Mouse (Mus musculus): ENCODE data around the gene Ermp1. TPM values are rescaled to one million over a fixed set of nuclear protein-coding genes. Genes with fewer than 3 reads are reported as not detected.

The Ermp1 gene
- polyA plus RNA-seq, 1 experiment from 2014 or later: 7.0 TPM

GRCm38 (mm10) chr19:29678181-29678778 is 30.1 kb upstream of the Ermp1 start:
- H3K27me3 ChIP-seq (ENCODE audit: control insufficient read depth, insufficient read depth, low read length): no peaks in the 10 kb centered on the region
- DNase-seq (no peak), ATAC-seq (ENCODE audit: low FRiP score, low TSS enrichment) (no peak)
- H3K4me1 ChIP-seq (ENCODE audit: control insufficient read depth, insufficient read depth, low read length): no peaks in the 10 kb centered on the region
- H3K9me3 ChIP-seq (ENCODE audit: control insufficient read depth, low read length): no peaks in the 10 kb centered on the region
- H3K27ac ChIP-seq (replicated peaks; ENCODE audit: low read depth, low read length): no peak overlapping the region
- no peaks in the 10 kb centered on the region for H3K36me3 ChIP-seq (ENCODE audit: control insufficient read depth, insufficient read depth, low read length)
- no peak overlapping the region for H3K4me3 ChIP-seq (replicated peaks; ENCODE audit: low read depth, low read length)
- 87% methylated on average over 6 of the region's 6 CpGs for WGBS
- no peak overlapping the region for H3K9ac ChIP-seq (replicated peaks; ENCODE audit: low read length)
- H3K4me2 ChIP-seq (ENCODE audit: low read length): no peak overlapping the region

- Histone ChIP-seq H3K4me3 (replicated peaks; ENCODE audit: low read depth, low read length) (no peak overlapping the region), H3K27me3 (ENCODE audit: control insufficient read depth, insufficient read depth, low read length) (no peaks in the 10 kb centered on the region), H3K9me3 (ENCODE audit: control insufficient read depth, low read length) (no peaks in the 10 kb centered on the region), H3K4me2 (ENCODE audit: low read length) (no peak overlapping the region), H3K36me3 (ENCODE audit: control insufficient read depth, insufficient read depth, low read length) (no peaks in the 10 kb centered on the region), H3K27ac (replicated peaks; ENCODE audit: low read depth, low read length) (no peak overlapping the region), H3K4me1 (ENCODE audit: control insufficient read depth, insufficient read depth, low read length) (no peaks in the 10 kb centered on the region), H3K9ac (replicated peaks; ENCODE audit: low read length) (no peak overlapping the region)
- WGBS: 90% methylated on average over 10 of the region's 10 CpGs
- ATAC-seq (ENCODE audit: low FRiP score, low TSS enrichment) (no peak), DNase-seq (no peak)
Observed at GRCm38 (mm10) chr19:29676479-29677193, 28.4 kb upstream of the Ermp1 start.

- no peaks in the 10 kb centered on the region for H3K4me1 ChIP-seq (ENCODE audit: control insufficient read depth, insufficient read depth, low read length)
- WGBS: 71% methylated on average over 9 of the region's 9 CpGs
- no peaks in the 10 kb centered on the region for H3K9me3 ChIP-seq (ENCODE audit: control insufficient read depth, low read length)
- no peak overlapping the region for H3K9ac ChIP-seq (replicated peaks; ENCODE audit: low read length)
- no peak overlapping the region for H3K4me3 ChIP-seq (replicated peaks; ENCODE audit: low read depth, low read length)
- H3K27ac ChIP-seq (replicated peaks; ENCODE audit: low read depth, low read length): no peak overlapping the region
- DNase-seq: no peak
- no peaks in the 10 kb centered on the region for H3K36me3 ChIP-seq (ENCODE audit: control insufficient read depth, insufficient read depth, low read length)
- no peak for ATAC-seq (ENCODE audit: low FRiP score, low TSS enrichment)
- no peak overlapping the region for H3K4me2 ChIP-seq (ENCODE audit: low read length)
- H3K27me3 ChIP-seq (ENCODE audit: control insufficient read depth, insufficient read depth, low read length): no peaks in the 10 kb centered on the region
Observed at GRCm38 (mm10) chr19:29675562-29676078, 27.4 kb upstream of the Ermp1 start.

GRCm38 (mm10) chr19:29674946-29675345 is 26.7 kb upstream of the Ermp1 start:
- Histone ChIP-seq H3K36me3 (ENCODE audit: control insufficient read depth, insufficient read depth, low read length) (no peaks in the 10 kb centered on the region), H3K4me3 (replicated peaks; ENCODE audit: low read depth, low read length) (no peak overlapping the region), H3K27ac (replicated peaks; ENCODE audit: low read depth, low read length) (no peak overlapping the region), H3K9ac (replicated peaks; ENCODE audit: low read length) (no peak overlapping the region), H3K27me3 (ENCODE audit: control insufficient read depth, insufficient read depth, low read length) (no peaks in the 10 kb centered on the region), H3K9me3 (ENCODE audit: control insufficient read depth, low read length) (no peaks in the 10 kb centered on the region), H3K4me1 (ENCODE audit: control insufficient read depth, insufficient read depth, low read length) (no peaks in the 10 kb centered on the region), H3K4me2 (ENCODE audit: low read length) (no peak overlapping the region)
- ATAC-seq (ENCODE audit: low FRiP score, low TSS enrichment): no peak
- no peak for DNase-seq
- WGBS: 96% methylated on average over 7 of the region's 7 CpGs

- Histone ChIP-seq H3K4me2 (ENCODE audit: low read length) (no peak overlapping the region), H3K27ac (replicated peaks; ENCODE audit: low read depth, low read length) (no peak overlapping the region), H3K9me3 (ENCODE audit: control insufficient read depth, low read length) (no peaks in the 10 kb centered on the region), H3K36me3 (ENCODE audit: control insufficient read depth, insufficient read depth, low read length) (no peaks in the 10 kb centered on the region), H3K9ac (replicated peaks; ENCODE audit: low read length) (no peak overlapping the region), H3K4me1 (ENCODE audit: control insufficient read depth, insufficient read depth, low read length) (no peaks in the 10 kb centered on the region), H3K4me3 (replicated peaks; ENCODE audit: low read depth, low read length) (no peak overlapping the region), H3K27me3 (ENCODE audit: control insufficient read depth, insufficient read depth, low read length) (no peaks in the 10 kb centered on the region)
- 95% methylated on average over 13 of the region's 13 CpGs for WGBS
- DNase-seq: no peak
- ATAC-seq (ENCODE audit: low FRiP score, low TSS enrichment): no peak
Observed at GRCm38 (mm10) chr19:29672660-29673059, 24.4 kb upstream of the Ermp1 start.

GRCm38 (mm10) chr19:29671160-29671559 is 22.9 kb upstream of the Ermp1 start:
- Histone ChIP-seq H3K4me3 (replicated peaks; ENCODE audit: low read depth, low read length) (no peak overlapping the region), H3K4me1 (ENCODE audit: control insufficient read depth, insufficient read depth, low read length) (no peaks in the 10 kb centered on the region), H3K27me3 (ENCODE audit: control insufficient read depth, insufficient read depth, low read length) (no peaks in the 10 kb centered on the region), H3K9me3 (ENCODE audit: control insufficient read depth, low read length) (no peaks in the 10 kb centered on the region), H3K9ac (replicated peaks; ENCODE audit: low read length) (no peak overlapping the region), H3K27ac (replicated peaks; ENCODE audit: low read depth, low read length) (no peak overlapping the region), H3K4me2 (ENCODE audit: low read length) (no peak overlapping the region), H3K36me3 (ENCODE audit: control insufficient read depth, insufficient read depth, low read length) (no peaks in the 10 kb centered on the region)
- WGBS: 90% methylated on average over 2 of the region's 2 CpGs
- no peak for DNase-seq
- no peak for ATAC-seq (ENCODE audit: low FRiP score, low TSS enrichment)

- DNase-seq: no peak
- no peak overlapping the region for H3K4me2 ChIP-seq (ENCODE audit: low read length)
- no peaks in the 10 kb centered on the region for H3K27me3 ChIP-seq (ENCODE audit: control insufficient read depth, insufficient read depth, low read length)
- H3K4me3 ChIP-seq (replicated peaks; ENCODE audit: low read depth, low read length): no peak overlapping the region
- no peak overlapping the region for H3K9ac ChIP-seq (replicated peaks; ENCODE audit: low read length)
- H3K36me3 ChIP-seq (ENCODE audit: control insufficient read depth, insufficient read depth, low read length): no peaks in the 10 kb centered on the region
- ATAC-seq (ENCODE audit: low FRiP score, low TSS enrichment): no peak
- H3K9me3 ChIP-seq (ENCODE audit: control insufficient read depth, low read length): no peaks in the 10 kb centered on the region
- no peaks in the 10 kb centered on the region for H3K4me1 ChIP-seq (ENCODE audit: control insufficient read depth, insufficient read depth, low read length)
- no peak overlapping the region for H3K27ac ChIP-seq (replicated peaks; ENCODE audit: low read depth, low read length)
- 89% methylated on average over 6 of the region's 6 CpGs for WGBS
Observed at GRCm38 (mm10) chr19:29670247-29670646, 22.0 kb upstream of the Ermp1 start.

GRCm38 (mm10) chr19:29668135-29668534 is 19.9 kb upstream of the Ermp1 start:
- no peaks in the 10 kb centered on the region for H3K4me1 ChIP-seq (ENCODE audit: control insufficient read depth, insufficient read depth, low read length)
- H3K36me3 ChIP-seq (ENCODE audit: control insufficient read depth, insufficient read depth, low read length): no peaks in the 10 kb centered on the region
- H3K4me2 ChIP-seq (ENCODE audit: low read length): no peak overlapping the region
- H3K27me3 ChIP-seq (ENCODE audit: control insufficient read depth, insufficient read depth, low read length): no peaks in the 10 kb centered on the region
- 95% methylated on average over 7 of the region's 7 CpGs for WGBS
- H3K9ac ChIP-seq (replicated peaks; ENCODE audit: low read length): no peak overlapping the region
- ATAC-seq (ENCODE audit: low FRiP score, low TSS enrichment) (no peak), DNase-seq (no peak)
- H3K4me3 ChIP-seq (replicated peaks; ENCODE audit: low read depth, low read length): no peak overlapping the region
- no peaks in the 10 kb centered on the region for H3K9me3 ChIP-seq (ENCODE audit: control insufficient read depth, low read length)
- no peak overlapping the region for H3K27ac ChIP-seq (replicated peaks; ENCODE audit: low read depth, low read length)

Data from midbrain, embryonic 14.5 days (tissue).